Mouse (Mus musculus): ENCODE data around the gene Zfp109.

The Zfp109 gene

GRCm38 (mm10) chr7:24207488-24208261 lies 29.7 kb downstream of the Zfp109 start:
- peak; percentile 86 for DNase-seq

GRCm38 (mm10) chr7:24196961-24197360 lies 40.4 kb downstream of the Zfp109 start:
- no peak for DNase-seq

- DNase-seq, result no peak
Measured at GRCm38 (mm10) chr7:24193157-24193556, 44.2 kb downstream of the Zfp109 start.

GRCm38 (mm10) chr7:24191361-24191760 lies 46.0 kb downstream of the Zfp109 start:
- no peak for DNase-seq

- DNase-seq, result no peak
Measured at GRCm38 (mm10) chr7:24189571-24189944, 47.8 kb downstream of the Zfp109 start.

GRCm38 (mm10) chr7:24188901-24189570 lies 48.3 kb downstream of the Zfp109 start:
- no peak for DNase-seq

- DNase-seq, result no peak
Measured at GRCm38 (mm10) chr7:24187611-24188010, 49.7 kb downstream of the Zfp109 start.

Measured in cerebellum, adult 9-10 months (tissue).